Mouse (Mus musculus): ENCODE data around the gene Hist1h3d. TPM values are rescaled to one million over a fixed set of nuclear protein-coding genes. Genes with fewer than 3 reads are reported as not detected.
A peak's percentile ranks its signal among the peaks of the same experiment; 100 is the strongest.

Hist1h3d gene
- total RNA-seq, 4 experiments from 2014 or later, result 2.5 to 4.0 (median 3.2) TPM

DNA sequence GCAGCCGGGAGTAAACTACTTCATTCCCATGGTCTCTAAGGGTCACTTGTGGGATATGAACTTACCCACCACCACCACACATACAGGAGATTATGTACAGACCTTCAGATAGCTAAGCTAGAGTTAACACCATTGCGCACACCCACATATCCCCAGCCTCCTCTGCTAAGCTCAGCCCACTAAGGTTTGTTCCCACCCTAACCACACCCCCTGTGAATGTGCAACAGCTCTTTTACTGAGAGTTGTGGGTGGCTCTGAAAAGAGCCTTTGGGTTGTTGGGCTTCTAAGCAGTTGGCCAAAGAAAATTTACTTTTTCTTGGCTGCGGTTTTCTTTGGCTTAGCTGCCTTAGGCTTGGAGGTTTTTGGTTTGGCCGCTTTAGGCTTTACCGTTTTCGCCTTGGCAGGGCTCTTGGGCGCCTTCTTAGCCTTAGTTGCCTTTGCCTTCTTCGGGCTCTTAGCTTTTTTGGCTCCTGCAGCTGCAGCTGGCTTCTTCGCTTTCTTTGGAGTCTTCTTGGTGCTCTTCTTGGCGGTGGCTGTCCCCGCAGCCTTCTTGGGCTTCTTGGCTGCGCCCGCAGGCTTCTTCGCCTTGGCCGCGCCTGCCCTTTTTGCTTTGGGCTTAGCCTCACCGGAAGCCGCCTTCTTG is 46.1 kb downstream of the Hist1h3d start:
- peak; percentile 35 to 47 for DNase-seq (ENCODE audit: low spot score in 2 of 2)

GRCm38 (mm10) chr13:23622175-23622671 is 46.7 kb downstream of the Hist1h3d start, which contains the start of gene Hist1h1e:
TSS of gene Hist1h1e (minus strand) at chr13:23622558.
- DNase-seq (ENCODE audit: low spot score in 2 of 2), result peak; percentile 75 to 79

DNA sequence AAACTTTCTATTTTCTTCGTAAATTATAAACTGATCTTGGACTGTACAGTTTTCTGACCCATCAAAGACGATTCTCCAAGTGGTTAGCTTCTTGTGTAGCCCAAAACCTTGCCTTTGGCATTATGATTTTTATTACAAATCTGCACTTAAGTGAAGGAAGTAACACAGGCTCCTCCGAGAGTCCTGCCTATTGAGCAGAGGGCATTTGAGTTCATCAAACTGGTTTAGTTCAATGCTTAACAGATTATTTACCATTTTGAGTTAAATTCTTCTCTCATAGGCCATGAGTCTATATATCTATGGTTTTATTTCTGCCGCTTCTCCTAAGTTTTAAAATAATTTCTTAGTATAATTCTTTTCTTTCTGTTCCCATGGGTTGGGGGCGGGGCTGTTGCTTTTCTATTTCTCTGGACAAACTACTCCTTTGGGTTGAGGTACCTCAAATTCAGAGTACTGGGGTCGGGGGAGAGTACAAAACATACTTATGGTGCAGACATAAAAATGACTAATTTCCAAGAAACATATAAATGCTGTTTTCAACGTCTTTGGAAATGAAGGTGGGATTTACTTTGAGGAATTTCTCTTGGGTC is 47.4 kb downstream of the Hist1h3d start:
- DNase-seq (ENCODE audit: low spot score in 2 of 2), result no peak

Small RNA genes lying within 50 kb of the gene (microRNA-seq; reads per million reads assigned to microRNA genes)
- gene Gm44297 (not detected), gene Gm44359 (not detected), gene Gm44394 (not detected)

Other genes with a start within 250 kb of the Hist1h3d start
- 10 to 100 TPM in 1 of 4 experiments, 1 to 10 TPM in 3; 7.2 to 11.7 (median 8.3) TPM for gene Zfp322a, start 206.6 kb upstream of the Hist1h3d start, total RNA-seq (2022)
- 1 to 10 TPM; 3.2 to 4.8 (median 4.0) TPM for gene Abt1, start 151.9 kb upstream of the Hist1h3d start, total RNA-seq (2022)
- gene Btn1a1, start 109.9 kb upstream of the Hist1h3d start, total RNA-seq (2022), result not detected
- gene Btn2a2, start 86.9 kb upstream of the Hist1h3d start, total RNA-seq (2022), result not detected
- 100 to 1,000 TPM; 131 to 174 (median 160) TPM for gene Hist1h4h, start 44.7 kb upstream of the Hist1h3d start, total RNA-seq (2022)
- 1 to 10 TPM in 1 of 4 experiments, not detected in 3; 1.5 TPM for gene Hist1h2af, start 41.9 kb upstream of the Hist1h3d start, total RNA-seq (2022)
- gene Hist1h3g, start 40.3 kb upstream of the Hist1h3d start, total RNA-seq (2022), result 1 to 10 TPM in 1 of 4 experiments, under 1 TPM in 1, not detected in 2; 0.75 to 2.2 TPM
- 1 to 10 TPM in 2 of 4 experiments, under 1 TPM in 2; 0.82 to 1.6 (median 1.2) TPM for gene Hist1h2bh, start 32.4 kb upstream of the Hist1h3d start, total RNA-seq (2022)
- 1 to 10 TPM; 3.1 to 5.0 (median 4.4) TPM for gene Hist1h3f, start 31.7 kb upstream of the Hist1h3d start, total RNA-seq (2022)
- gene Hist1h4f, start 24.1 kb upstream of the Hist1h3d start, total RNA-seq (2022), result 10 to 100 TPM; 14.0 to 20.7 (median 16.1) TPM
- gene Hist1h1d, start 22.5 kb upstream of the Hist1h3d start, total RNA-seq (2022), result 1 to 10 TPM in 3 of 4 experiments, under 1 TPM in 1; 0.87 to 1.3 (median 1.3) TPM
- gene Hist1h3e, start 13.4 kb upstream of the Hist1h3d start, total RNA-seq (2022), result 10 to 100 TPM; 14.8 to 21.5 (median 18.9) TPM
- 1 to 10 TPM in 2 of 4 experiments, under 1 TPM in 2; 0.54 to 1.1 (median 0.88) TPM for gene Hist1h2ae, start 4.5 kb upstream of the Hist1h3d start, total RNA-seq (2022)
- 1 to 10 TPM; 5.2 to 8.5 (median 7.2) TPM for gene Hist1h2bg, start 4.4 kb upstream of the Hist1h3d start, total RNA-seq (2022)
- 1 to 10 TPM; 2.0 to 6.7 (median 5.1) TPM for gene Hist1h2bf, start 1.6 kb upstream of the Hist1h3d start, total RNA-seq (2022)
- gene Hist1h2ad, start 1.4 kb upstream of the Hist1h3d start, total RNA-seq (2022), result 1 to 10 TPM in 1 of 4 experiments, not detected in 3; 2.2 TPM
- gene Hist1h4d, start 5.8 kb downstream of the Hist1h3d start, total RNA-seq (2022), result 10 to 100 TPM; 37.8 to 57.9 (median 48.1) TPM
- gene Hist1h2be, start 45.4 kb downstream of the Hist1h3d start, total RNA-seq (2022), result 10 to 100 TPM; 12.0 to 16.1 (median 12.9) TPM
- gene Hist1h1e, start 46.8 kb downstream of the Hist1h3d start, total RNA-seq (2022), result 10 to 100 TPM; 32.8 to 56.3 (median 49.3) TPM
- gene Hist1h2ac, start 108.2 kb downstream of the Hist1h3d start, total RNA-seq (2022), result 1 to 10 TPM in 1 of 4 experiments, under 1 TPM in 3; 0.65 to 1.1 (median 0.86) TPM
- 10 to 100 TPM; 59.5 to 67.1 (median 62.0) TPM for gene Hist1h2bc, start 108.4 kb downstream of the Hist1h3d start, total RNA-seq (2022)
- gene Hist1h1t, start 120.1 kb downstream of the Hist1h3d start, total RNA-seq (2022), result not detected
- 10 to 100 TPM; 66.4 to 87.5 (median 79.3) TPM for gene Hist1h4c, start 122.7 kb downstream of the Hist1h3d start, total RNA-seq (2022)
- gene Hfe, start 135.1 kb downstream of the Hist1h3d start, total RNA-seq (2022), result 10 to 100 TPM; 23.6 to 29.2 (median 27.1) TPM
- 100 to 1,000 TPM; 196 to 246 (median 227) TPM for gene Hist1h1c, start 163.0 kb downstream of the Hist1h3d start, total RNA-seq (2022)
- not detected for gene Hist1h3c, start 169.8 kb downstream of the Hist1h3d start, total RNA-seq (2022)
- gene Hist1h2bb, start 171.0 kb downstream of the Hist1h3d start, total RNA-seq (2022), result 1 to 10 TPM; 1.1 to 1.6 (median 1.4) TPM
- gene Hist1h2ab, start 175.4 kb downstream of the Hist1h3d start, total RNA-seq (2022), result 1 to 10 TPM in 2 of 4 experiments, under 1 TPM in 1, not detected in 1; 0.97 to 4.9 (median 3.5) TPM
- gene Hist1h3b, start 176.5 kb downstream of the Hist1h3d start, total RNA-seq (2022), result 1 to 10 TPM in 2 of 4 experiments, not detected in 2; 2.7 to 2.8 TPM
- gene Hist1h4b, start 181.2 kb downstream of the Hist1h3d start, total RNA-seq (2022), result 1 to 10 TPM in 2 of 4 experiments, under 1 TPM in 1, not detected in 1; 0.82 to 2.9 (median 1.8) TPM
- 1 to 10 TPM in 3 of 4 experiments, under 1 TPM in 1; 0.82 to 3.3 (median 1.8) TPM for gene Hist1h4a, start 185.5 kb downstream of the Hist1h3d start, total RNA-seq (2022)
- gene Hist1h3a, start 186.6 kb downstream of the Hist1h3d start, total RNA-seq (2022), result 1 to 10 TPM; 3.7 to 6.9 (median 4.3) TPM
- 1 to 10 TPM in 1 of 4 experiments, under 1 TPM in 3; 0.46 to 1.1 (median 0.78) TPM for gene Hist1h1a, start 187.9 kb downstream of the Hist1h3d start, total RNA-seq (2022)
- gene Trim38, start 194.2 kb downstream of the Hist1h3d start, total RNA-seq (2022), result not detected
- not detected for gene Slc17a2, start 231.2 kb downstream of the Hist1h3d start, total RNA-seq (2022)

Measured in gastrocnemius, adult 8-10 months (tissue).